Mouse (Mus musculus) lung, postnatal 0 days (tissue): ENCODE results near the gene Olig3. TPM values are rescaled to one million over a fixed set of nuclear protein-coding genes. Genes with fewer than 3 reads are reported as not detected.

ENCODE experiments used
- ATAC-seq: fragments of 200-750 bp; cut with Nextera tagmentation; 2 replicates; pipeline ENCODE4 v1.8.0; 2017; ENCODE audit warnings: moderate library complexity
- DNase-seq: peaks from one replicate; pipeline ENCODE4 v3.0.0-alpha.2; 2016; ENCODE audit warnings: low spot score
- H3K27ac ChIP-seq: fragments of 300-500 bp; sonication (generic); 2 replicates; pipeline ENCODE4 v1.5.1; 2014; ENCODE audit warnings: antibody characterized with exemption, mild to moderate bottlenecking, low read length, mixed read lengths
- H3K27me3 ChIP-seq: fragments of 300-500 bp; sonication (generic); replicated peaks from 2 replicates; pipeline ENCODE4 v1.6.1; 2014; ENCODE audit warnings: low read length, mixed read lengths; ENCODE audit not compliant: insufficient read depth
- H3K36me3 ChIP-seq: fragments of 300-500 bp; sonication (generic); 2 replicates; pipeline ENCODE4 v1.6.1; 2014; ENCODE audit warnings: low read length, mixed read lengths; ENCODE audit not compliant: insufficient read depth
- H3K4me1 ChIP-seq: fragments of 300-500 bp; sonication (generic); 2 replicates; pipeline ENCODE4 v1.6.1; 2014; ENCODE audit warnings: antibody characterized with exemption, low read depth, low read length, mixed read lengths; ENCODE audit not compliant: insufficient read depth
- H3K4me2 ChIP-seq: fragments of 300-500 bp; sonication (generic); replicated peaks from 2 replicates; pipeline ENCODE4 v1.6.1; 2014; ENCODE audit warnings: low read depth, mild to moderate bottlenecking, low read length, moderate library complexity, mixed read lengths
- H3K4me3 ChIP-seq: fragments of 300-500 bp; sonication (generic); 2 replicates; pipeline ENCODE4 v1.5.1; 2014; ENCODE audit warnings: low read depth, low read length
- H3K9ac ChIP-seq: fragments of 300-500 bp; sonication (generic); replicated peaks from 2 replicates; pipeline ENCODE4 v1.6.1; 2014; ENCODE audit warnings: low read depth, mild to moderate bottlenecking
- H3K9me3 ChIP-seq: fragments of 300-500 bp; sonication (generic); 2 replicates; pipeline ENCODE4 v1.6.1; 2016; ENCODE audit warnings: low read length, mixed read lengths
- CTCF ChIP-seq: IDR thresholded peaks from 2 replicates; pipeline ENCODE4 v1.5.1; 2016; ENCODE audit warnings: antibody characterized with exemption, mild to moderate bottlenecking
- EP300 ChIP-seq: IDR thresholded peaks from 2 replicates; pipeline ENCODE4 v1.6.1; 2016; ENCODE audit warnings: antibody characterized with exemption, mild to moderate bottlenecking, control low read depth
- WGBS: fragments of 180-500 bp; shearing (Covaris S2); extraction: QIAGEN DNeasy Blood & Tissue Kit; methylation state at CpG from one replicate; pipeline ENCODE4 v1.1.7; 2014; 5-methylcytosine and 5-hydroxymethylcytosine counted together
- polyA plus RNA-seq: library from polyadenylated mRNA; unstranded; fragments of >200 nt; fragmentation: Nextera tagmentation; extraction: Ambion mirVana; gene quantifications from 2 replicates; pipeline ENCODE4 v1.2.1, GENCODE M21; 2015

The Olig3 gene
- polyA plus RNA-seq, 1 experiment from 2014 or later = not detected

GRCm38 (mm10) chr10:19397396-19397795, 41.1 kb downstream of the Olig3 start:
- Histone ChIP-seq H3K27me3 (0 out of 2 replicates have a peak, but pooled peaks cover 3% of the 10 kb centered on the region), H3K4me2 (no peak overlapping the region), H3K4me3 (no peak overlapping the region), H3K9ac (no peak overlapping the region), H3K36me3 (no peaks in the 10 kb centered on the region), H3K9me3 (no peaks in the 10 kb centered on the region), H3K4me1 (no peaks in the 10 kb centered on the region), H3K27ac (no peak overlapping the region)
- no peak for ATAC-seq
- WGBS = 82% methylated on average over 12 of the region's 12 CpGs
- TF ChIP-seq EP300 (no peak), CTCF (no peak)
- no peak for DNase-seq

GRCm38 (mm10) chr10:19401136-19401535, 44.8 kb downstream of the Olig3 start:
- 39% methylated on average over 5 of the region's 5 CpGs for WGBS
- Histone ChIP-seq H3K36me3 (no peaks in the 10 kb centered on the region), H3K9ac (no peak overlapping the region), H3K4me1 (no peaks in the 10 kb centered on the region), H3K4me2 (no peak overlapping the region), H3K4me3 (no peak overlapping the region), H3K9me3 (no peaks in the 10 kb centered on the region), H3K27me3 (no peaks in the 10 kb centered on the region), H3K27ac (no peak overlapping the region)
- ATAC-seq (no peak), DNase-seq (no peak)
- TF ChIP-seq CTCF (no peak), EP300 (no peak)

GRCm38 (mm10) chr10:19404401-19404800, 48.1 kb downstream of the Olig3 start:
- Histone ChIP-seq H3K27me3 (no peaks in the 10 kb centered on the region), H3K36me3 (no peaks in the 10 kb centered on the region), H3K4me3 (no peak overlapping the region), H3K4me2 (no peak overlapping the region), H3K27ac (no peak overlapping the region), H3K9ac (no peak overlapping the region), H3K4me1 (no peaks in the 10 kb centered on the region), H3K9me3 (no peaks in the 10 kb centered on the region)
- DNase-seq = no peak
- ATAC-seq = no peak
- 9% methylated on average over 1 of the region's 1 CpGs for WGBS
- TF ChIP-seq EP300 (no peak), CTCF (no peak)

GRCm38 (mm10) chr10:19405959-19406358, 49.6 kb downstream of the Olig3 start:
- no peak for ATAC-seq

GRCm38 (mm10) chr10:19407168-19407567, 50.8 kb downstream of the Olig3 start:
- 72% methylated on average over 3 of the region's 3 CpGs for WGBS
- H3K9me3 ChIP-seq = no peaks in the 10 kb centered on the region
- no peaks in the 10 kb centered on the region for H3K4me1 ChIP-seq
- ATAC-seq (no peak), DNase-seq (no peak)
- H3K9ac ChIP-seq = no peak overlapping the region
- no peaks in the 10 kb centered on the region for H3K36me3 ChIP-seq
- no peak overlapping the region for H3K4me3 ChIP-seq
- TF ChIP-seq EP300 (no peak), CTCF (no peak)
- H3K27me3 ChIP-seq = no peaks in the 10 kb centered on the region
- H3K4me2 ChIP-seq = no peak overlapping the region
- H3K27ac ChIP-seq = no peak overlapping the region

More at GRCm38 (mm10) chr10:19405959-19406358, 49.6 kb downstream of the Olig3 start:
- no peaks in the 10 kb centered on the region for H3K4me1 ChIP-seq
- H3K9me3 ChIP-seq = no peaks in the 10 kb centered on the region
- no peak overlapping the region for H3K9ac ChIP-seq
- H3K27me3 ChIP-seq = no peaks in the 10 kb centered on the region
- no peak overlapping the region for H3K27ac ChIP-seq
- H3K4me3 ChIP-seq = no peak overlapping the region
- no peak for DNase-seq
- H3K4me2 ChIP-seq = no peak overlapping the region
- no peaks in the 10 kb centered on the region for H3K36me3 ChIP-seq
- 83% methylated on average over 1 of the region's 1 CpGs for WGBS
- TF ChIP-seq EP300 (no peak), CTCF (no peak)

Other genes with a start within 250 kb of the Olig3 start
- gene Ifngr1, start 235.4 kb downstream of the Olig3 start, polyA plus RNA-seq = 138 and 159 TPM in 2 replicates